Mouse (Mus musculus) embryonic fibroblast, embryonic 13.5 days (primary cell): ENCODE measurements around the gene Trim67. TPM values are rescaled to one million over a fixed set of nuclear protein-coding genes. Genes with fewer than 3 reads are reported as not detected.
A peak's percentile ranks its signal among the peaks of the same experiment; 100 is the strongest.

Source experiments
- H3K27ac ChIP-seq: 2 replicates; pipeline ENCODE4 v1.5.1; 2012; ENCODE audit warnings: low read length, control low read depth, inconsistent platforms; ENCODE audit not compliant: insufficient read depth
- H3K4me1 ChIP-seq: 2 replicates; pipeline ENCODE4 v1.6.1; 2011; ENCODE audit warnings: low read length; ENCODE audit not compliant: control insufficient read depth, insufficient read depth
- H3K4me3 ChIP-seq: 2 replicates; pipeline ENCODE4 v1.5.1; 2011; ENCODE audit warnings: mild to moderate bottlenecking, control low read depth, low read length; ENCODE audit not compliant: insufficient read depth
- CTCF ChIP-seq: IDR thresholded peaks from 2 replicates; pipeline ENCODE4 v1.5.1; 2011; ENCODE audit warnings: mild to moderate bottlenecking, control low read depth, low read length, moderate library complexity, borderline replicate concordance; ENCODE audit not compliant: insufficient read depth
- POLR2A ChIP-seq: IDR thresholded peaks from 2 replicates; pipeline ENCODE4 v1.6.1; 2011; ENCODE audit warnings: low read depth, mild to moderate bottlenecking, control low read depth, low read length, moderate library complexity
- polyA plus RNA-seq: library from polyadenylated mRNA; stranded (reverse); fragments of >200 nt; gene quantifications from 2 replicates; pipeline ENCODE4 v1.2.4, GENCODE M21; 2011; ENCODE audit warnings: low read depth; ENCODE audit not compliant: missing spikeins, insufficient read length

The Trim67 gene
- polyA plus RNA-seq, 1 experiment = not detected

DNA sequence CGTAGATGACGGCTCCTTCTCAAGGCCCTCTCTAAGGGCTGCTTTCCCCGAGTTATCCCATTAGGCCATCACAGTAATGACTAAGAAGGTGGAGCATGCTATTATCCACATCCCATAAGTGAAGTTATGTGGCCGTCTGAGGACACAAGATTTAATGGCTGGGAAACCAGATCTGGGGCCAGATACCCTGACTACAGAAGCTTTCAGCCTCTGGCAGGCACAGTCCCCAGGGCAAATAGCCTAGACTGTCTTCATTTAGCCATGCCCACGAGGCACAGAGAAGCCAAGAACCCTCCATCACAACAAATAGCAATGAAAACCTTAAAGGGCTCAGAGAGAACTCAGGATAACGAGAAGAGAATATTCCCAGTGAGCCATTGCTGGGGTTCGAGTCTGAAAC is 29.8 kb upstream of the Trim67 start:
- Histone ChIP-seq H3K4me1 (no peaks in the 10 kb centered on the region), H3K27ac (no peak overlapping the region), H3K4me3 (no peak overlapping the region)
- TF ChIP-seq POLR2A = no peak
- TF ChIP-seq CTCF = no peak

- no peak overlapping the region for H3K27ac ChIP-seq
- no peak overlapping the region for H3K4me3 ChIP-seq
- TF ChIP-seq POLR2A = no peak
- no peak for TF ChIP-seq CTCF
- no peaks in the 10 kb centered on the region for H3K4me1 ChIP-seq
Observed at GRCm38 (mm10) chr8:124772389-124772788, 20.5 kb upstream of the Trim67 start.

GRCm38 (mm10) chr8:124775695-124776094 is 17.2 kb upstream of the Trim67 start:
- TF ChIP-seq POLR2A (no peak), CTCF (no peak)
- no peak overlapping the region for H3K4me3 ChIP-seq
- no peak overlapping the region for H3K27ac ChIP-seq
- H3K4me1 ChIP-seq = no peaks in the 10 kb centered on the region

GRCm38 (mm10) chr8:124780236-124780635 is 12.7 kb upstream of the Trim67 start:
- H3K27ac ChIP-seq = no peak overlapping the region
- no peak for TF ChIP-seq CTCF
- TF ChIP-seq POLR2A = no peak
- H3K4me1 ChIP-seq = no peaks in the 10 kb centered on the region
- no peak overlapping the region for H3K4me3 ChIP-seq

- Histone ChIP-seq H3K4me1 (no peaks in the 10 kb centered on the region), H3K27ac (no peak overlapping the region), H3K4me3 (no peak overlapping the region)
- TF ChIP-seq CTCF (no peak), POLR2A (no peak)
Observed at GRCm38 (mm10) chr8:124782431-124782830, 10.5 kb upstream of the Trim67 start.

DNA sequence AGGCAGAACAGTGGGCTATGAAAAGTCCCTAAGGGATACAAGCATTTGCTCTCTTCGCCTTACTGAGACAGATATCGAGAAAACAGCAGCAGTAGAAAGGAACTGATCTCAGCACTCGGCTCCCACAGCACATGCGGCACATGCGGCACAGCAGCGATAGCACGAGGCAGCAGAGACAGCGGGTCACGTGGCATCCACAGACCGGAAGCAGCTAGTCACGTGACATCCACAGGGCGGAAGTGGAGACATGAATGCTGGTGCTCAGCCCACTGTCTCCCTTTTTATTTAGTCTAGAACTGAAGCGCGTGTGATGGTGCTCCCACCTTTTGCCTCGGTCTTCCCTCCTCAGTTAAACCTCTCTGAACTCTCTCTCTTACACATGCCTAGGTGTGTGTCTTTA is 9.7 kb upstream of the Trim67 start:
- TF ChIP-seq POLR2A = no peak
- TF ChIP-seq CTCF = no peak
- Histone ChIP-seq H3K4me3 (no peak overlapping the region), H3K27ac (no peak overlapping the region), H3K4me1 (no peaks in the 10 kb centered on the region)

DNA sequence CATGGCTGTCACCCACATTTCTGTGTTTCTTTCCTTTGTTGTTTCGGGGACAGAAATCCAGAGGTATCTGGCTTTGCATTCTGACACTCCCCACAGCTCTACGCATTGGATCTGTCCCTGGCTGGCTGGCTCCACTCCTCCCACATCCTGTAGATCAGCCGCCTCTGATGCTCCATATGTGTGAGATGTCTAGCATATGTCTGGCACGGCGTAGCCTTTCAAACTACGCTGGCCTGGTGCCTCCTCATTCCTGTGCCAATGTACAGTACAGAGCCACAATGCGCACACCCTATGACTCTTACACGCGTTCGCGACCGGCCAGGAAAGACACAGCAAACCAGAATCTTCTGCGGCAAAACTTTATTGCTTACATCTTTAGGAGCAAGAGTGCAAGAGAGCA is 8.3 kb upstream of the Trim67 start:
- Histone ChIP-seq H3K4me3 (no peak overlapping the region), H3K4me1 (no peaks in the 10 kb centered on the region), H3K27ac (no peak overlapping the region)
- TF ChIP-seq POLR2A (no peak), CTCF (no peak)

DNA sequence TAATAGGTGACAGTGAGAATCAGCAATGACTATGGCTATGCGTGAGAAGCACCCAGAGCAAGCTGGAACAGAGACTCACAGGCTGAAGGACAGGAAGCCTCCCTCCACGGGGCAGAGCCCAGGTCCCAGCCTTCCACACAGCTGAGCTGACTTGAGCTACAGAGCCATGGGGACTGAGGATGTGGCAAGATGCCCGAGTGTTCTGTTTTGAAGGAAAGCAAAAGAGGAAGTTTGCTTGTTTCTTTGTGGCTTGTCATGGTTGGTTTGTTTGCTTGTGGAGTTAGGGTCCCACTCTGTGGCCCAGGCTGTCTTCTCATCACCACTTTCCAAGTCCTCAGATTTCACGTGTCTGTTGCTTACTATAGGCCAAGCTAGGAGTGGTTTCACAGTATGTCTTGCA is 2.2 kb upstream of the Trim67 start:
- TF ChIP-seq POLR2A = no peak
- TF ChIP-seq CTCF = no peak
- Histone ChIP-seq H3K27ac (no peak overlapping the region), H3K4me1 (0 out of 2 replicates have a peak, but pooled peaks cover 3% of the 10 kb centered on the region), H3K4me3 (no peak overlapping the region)

DNA sequence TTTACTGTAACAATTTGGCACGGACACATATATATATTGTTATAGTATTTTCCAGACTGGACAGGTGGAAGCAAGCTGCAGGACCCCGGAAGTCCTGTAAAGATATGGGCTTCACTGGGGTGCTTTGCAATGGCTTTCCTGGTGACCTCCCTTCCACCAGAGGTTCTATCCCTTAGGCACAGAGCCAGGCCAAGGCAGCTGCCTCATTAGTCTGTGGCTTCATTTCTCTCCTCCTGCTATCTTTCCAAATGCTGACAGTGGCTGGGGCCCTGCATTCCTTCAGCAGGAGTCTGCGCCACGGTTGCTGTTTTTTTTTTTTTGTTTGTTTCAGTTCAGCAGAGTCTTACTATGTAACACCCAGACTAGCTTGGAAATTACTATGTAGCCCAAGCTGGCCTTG is 1.1 kb upstream of the Trim67 start:
- H3K27ac ChIP-seq = no peak overlapping the region
- H3K4me1 ChIP-seq = 0 out of 2 replicates have a peak, but pooled peaks cover 3% of the 10 kb centered on the region
- H3K4me3 ChIP-seq = no peak overlapping the region
- no peak for TF ChIP-seq POLR2A
- TF ChIP-seq CTCF = no peak

- Histone ChIP-seq H3K4me1 (0 out of 2 replicates have a peak, but pooled peaks cover 3% of the 10 kb centered on the region), H3K27ac (no peak overlapping the region), H3K4me3 (peak overlapping the region; percentile 32)
- TF ChIP-seq POLR2A = no peak
Observed at GRCm38 (mm10) chr8:124792186-124792585, 706 bp upstream of the Trim67 start.

DNA sequence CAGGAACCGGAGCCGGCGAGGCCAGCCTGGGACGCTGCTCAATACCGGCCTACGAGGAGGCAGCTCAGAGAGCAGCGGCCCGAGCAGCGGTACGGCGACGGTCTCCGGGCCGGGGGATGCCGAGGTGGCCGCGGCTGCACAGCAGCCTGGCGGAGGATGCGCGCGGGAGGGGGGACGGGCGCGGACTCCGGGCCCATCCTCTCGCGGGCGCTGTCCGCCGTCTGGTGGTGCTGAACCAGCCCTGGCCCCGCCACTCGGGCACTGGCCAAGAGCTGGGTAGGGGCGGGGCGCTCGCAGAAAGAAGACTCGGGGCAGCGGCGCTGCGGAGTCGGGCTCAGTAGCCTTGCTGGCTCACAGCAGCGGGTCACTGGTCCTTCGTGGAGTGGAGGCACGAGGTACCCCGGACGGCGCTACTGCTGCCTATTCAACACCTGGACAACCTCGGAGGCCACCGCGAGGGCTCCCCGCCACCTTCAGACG is 320 bp downstream of the Trim67 start:
- H3K27ac ChIP-seq = no peak overlapping the region
- H3K4me1 ChIP-seq = 0 out of 2 replicates have a peak, but pooled peaks cover 3% of the 10 kb centered on the region
- peak overlapping the region; percentile 32 for H3K4me3 ChIP-seq
- no peak for TF ChIP-seq POLR2A
- TF ChIP-seq CTCF = no peak
